Mouse (Mus musculus): ENCODE results near the gene Rft1. TPM values are rescaled to one million over a fixed set of nuclear protein-coding genes. Genes with fewer than 3 reads are reported as not detected.
A peak's percentile ranks its signal among the peaks of the same experiment; 100 is the strongest.
"Not testable (repeated sequence)": the region's sequence is repeated elsewhere in the genome, so short reads cannot be mapped to it uniquely, and the experiment has no call there.

The Rft1 gene
- total and polyA plus RNA-seq, 2 experiments: 12.3 to 19.0 TPM

- Histone ChIP-seq H3K9ac (ENCODE audit: low read depth, low read length) (peak within 1 kb of the TSS; percentile 93), H3K4me3 (ENCODE audit: insufficient read depth, low read depth, low read length) (peak within 1 kb of the TSS; percentile 62), H3K4me1 (ENCODE audit: control insufficient read depth, insufficient read depth, low read length) (peaks cover 4% of the 10 kb centered on the region; the same call in 1 of the 2 replicates), H3K79me2 (ENCODE audit: control insufficient read depth, insufficient read depth, low read length) (peaks cover 7% of the 10 kb centered on the region; the same call in 1 of the 2 replicates), H3K27ac (replicated peaks; ENCODE audit: insufficient read depth, low read depth, low read length) (peak within 1 kb of the TSS; percentile 82), H3K36me3 (ENCODE audit: control insufficient read depth, insufficient read depth, low read length) (no peaks in the 10 kb centered on the region), H3K27me3 (ENCODE audit: control insufficient read depth, insufficient read depth, low read length) (no peaks in the 10 kb centered on the region)
- TF ChIP-seq POLR2A (IDR thresholded peaks at IDR 0.05; ENCODE audit: extremely low read depth, insufficient read depth, low read length) (no peak), CTCF (IDR thresholded peaks at IDR 0.05; ENCODE audit: low read depth, low read length) (no peak)
- 3% methylated on average over 87 of the region's 87 CpGs for WGBS
- no peak for DNase-seq (ENCODE audit: extremely low read depth, low read depth, low spot score)
These were observed 60.8 kb downstream of the Rft1 start, which contains the start of gene Sfmbt1 for GRCm38 (mm10) chr14:30714799-30715617. Gene Sfmbt1, plus strand, starts transcription at chr14:30714849.

- Histone ChIP-seq H3K79me2 (ENCODE audit: control insufficient read depth, insufficient read depth, low read length) (peaks cover 7% of the 10 kb centered on the region; the same call in 1 of the 2 replicates), H3K9ac (ENCODE audit: low read depth, low read length) (peak overlapping the region; percentile 93), H3K27ac (replicated peaks; ENCODE audit: insufficient read depth, low read depth, low read length) (peak overlapping the region; percentile 82), H3K4me1 (ENCODE audit: control insufficient read depth, insufficient read depth, low read length) (peaks cover 4% of the 10 kb centered on the region; the same call in 1 of the 2 replicates), H3K4me3 (ENCODE audit: insufficient read depth, low read depth, low read length) (peak overlapping the region; percentile 62), H3K27me3 (ENCODE audit: control insufficient read depth, insufficient read depth, low read length) (no peaks in the 10 kb centered on the region), H3K36me3 (ENCODE audit: control insufficient read depth, insufficient read depth, low read length) (no peaks in the 10 kb centered on the region)
- 0% methylated on average over 68 of the region's 68 CpGs for WGBS
- no peak for DNase-seq (ENCODE audit: extremely low read depth, low read depth, low spot score)
- TF ChIP-seq CTCF (IDR thresholded peaks at IDR 0.05; ENCODE audit: low read depth, low read length): no peak
- 0 out of 2 replicates have a peak, but pooled peaks have one; percentile 20 for TF ChIP-seq POLR2A (IDR thresholded peaks at IDR 0.05; ENCODE audit: extremely low read depth, insufficient read depth, low read length)
These were observed 61.5 kb downstream of the Rft1 start for GRCm38 (mm10) chr14:30715618-30716050.

- Histone ChIP-seq H3K4me1 (ENCODE audit: control insufficient read depth, insufficient read depth, low read length) (peaks cover 4% of the 10 kb centered on the region; the same call in 1 of the 2 replicates), H3K9ac (ENCODE audit: low read depth, low read length) (peak overlapping the region; percentile 93), H3K27me3 (ENCODE audit: control insufficient read depth, insufficient read depth, low read length) (no peaks in the 10 kb centered on the region), H3K4me3 (ENCODE audit: insufficient read depth, low read depth, low read length) (peak overlapping the region; percentile 62), H3K36me3 (ENCODE audit: control insufficient read depth, insufficient read depth, low read length) (no peaks in the 10 kb centered on the region), H3K79me2 (ENCODE audit: control insufficient read depth, insufficient read depth, low read length) (peaks cover 7% of the 10 kb centered on the region; the same call in 1 of the 2 replicates), H3K27ac (replicated peaks; ENCODE audit: insufficient read depth, low read depth, low read length) (peak overlapping the region; percentile 82)
- TF ChIP-seq CTCF (IDR thresholded peaks at IDR 0.05; ENCODE audit: low read depth, low read length) (no peak), POLR2A (IDR thresholded peaks at IDR 0.05; ENCODE audit: extremely low read depth, insufficient read depth, low read length) (no peak)
- DNase-seq (ENCODE audit: extremely low read depth, low read depth, low spot score): peak; percentile 42
- under 1% methylated on average over 86 of the region's 106 CpGs for WGBS
These were observed 62.1 kb downstream of the Rft1 start for GRCm38 (mm10) chr14:30716051-30716952.

GRCm38 (mm10) chr14:30716953-30717285, 62.8 kb downstream of the Rft1 start:
- under 1% methylated on average over 7 of the region's 7 CpGs for whole genome bisulfite sequencing
- Histone ChIP-seq H3K36me3 (ENCODE audit: control insufficient read depth, insufficient read depth, low read length) (no peaks in the 10 kb centered on the region), H3K79me2 (ENCODE audit: control insufficient read depth, insufficient read depth, low read length) (peaks cover 7% of the 10 kb centered on the region; the same call in 1 of the 2 replicates), H3K9ac (ENCODE audit: low read depth, low read length) (peak overlapping the region; percentile 93), H3K27ac (replicated peaks; ENCODE audit: insufficient read depth, low read depth, low read length) (peak overlapping the region; percentile 45), H3K4me3 (ENCODE audit: insufficient read depth, low read depth, low read length) (peak overlapping the region; percentile 62), H3K27me3 (ENCODE audit: control insufficient read depth, insufficient read depth, low read length) (no peaks in the 10 kb centered on the region), H3K4me1 (ENCODE audit: control insufficient read depth, insufficient read depth, low read length) (peaks cover 4% of the 10 kb centered on the region; the same call in 1 of the 2 replicates)
- TF ChIP-seq CTCF (IDR thresholded peaks at IDR 0.05; ENCODE audit: low read depth, low read length) (no peak), POLR2A (IDR thresholded peaks at IDR 0.05; ENCODE audit: extremely low read depth, insufficient read depth, low read length) (no peak)
- peak; percentile 99 for DNase-seq (ENCODE audit: extremely low read depth, low read depth, low spot score)

GRCm38 (mm10) chr14:30718696-30719095, 64.5 kb downstream of the Rft1 start:
- H3K9ac ChIP-seq (ENCODE audit: low read depth, low read length); H3K4me3 ChIP-seq (ENCODE audit: insufficient read depth, low read depth, low read length); H3K36me3 ChIP-seq (ENCODE audit: control insufficient read depth, insufficient read depth, low read length); DNase-seq (ENCODE audit: extremely low read depth, low read depth, low spot score); H3K27ac ChIP-seq (replicated peaks; ENCODE audit: insufficient read depth, low read depth, low read length); H3K27me3 ChIP-seq (ENCODE audit: control insufficient read depth, insufficient read depth, low read length); H3K79me2 ChIP-seq (ENCODE audit: control insufficient read depth, insufficient read depth, low read length); H3K4me1 ChIP-seq (ENCODE audit: control insufficient read depth, insufficient read depth, low read length): not testable (repeated sequence)
- WGBS: 90% methylated on average over 1 of the region's 1 CpGs
